Mouse (Mus musculus): ENCODE measurements around the gene Nol8.

DNA sequence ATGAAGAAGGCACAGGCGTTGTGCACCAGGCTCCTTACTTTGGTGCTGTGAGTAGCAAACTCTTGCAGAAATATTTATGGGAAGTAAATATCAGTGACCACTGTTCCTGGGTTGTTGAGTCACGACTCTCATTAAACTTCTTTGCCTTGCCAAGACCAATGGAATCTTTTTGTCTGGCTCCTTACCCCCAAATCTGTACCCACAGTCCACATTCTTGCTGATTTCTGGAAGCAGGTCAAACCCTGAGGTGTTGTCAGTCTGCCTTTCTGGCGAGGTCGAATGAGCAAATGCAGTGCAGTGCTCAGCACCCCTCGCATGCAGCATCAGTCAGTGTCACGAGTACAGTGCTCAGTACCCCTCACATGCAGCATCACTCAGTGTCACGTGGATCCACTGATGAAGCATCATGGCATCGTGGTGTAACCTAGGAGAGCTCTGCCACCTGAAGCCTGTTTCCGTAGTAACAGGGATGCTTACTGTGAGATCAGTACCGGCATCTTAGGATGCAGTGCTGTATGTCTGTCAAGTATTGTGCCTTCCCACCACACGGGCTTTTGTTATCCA is 50.4 kb downstream of the Nol8 start:
- TF ChIP-seq POLR2A (IDR thresholded peaks at IDR 0.05; ENCODE audit: low read depth, low read length) (no peak), CTCF (IDR thresholded peaks at IDR 0.05; ENCODE audit: extremely low read depth, insufficient read length, insufficient replicate concordance, low read depth, low read length) (no peak)

Data from small intestine, adult 2 months (tissue).